Mouse (Mus musculus) hindbrain, embryonic 12.5 days (tissue): ENCODE measurements at regions not wholly inside any gene's neighbourhood (a gene's known extent, or its start where the extent isn't known, plus 50 kb on each side); places are given as distances from the start of the nearest gene placed in this dataset.

ENCODE experiments used
- ATAC-seq: fragments of 200-750 bp; cut with Nextera tagmentation; 2 replicates; pipeline ENCODE4 v1.8.0; 2017; ENCODE audit warnings: moderate TSS enrichment; ENCODE audit not compliant: low FRiP score
- H3K27ac ChIP-seq: fragments of 300-500 bp; sonication (generic); 2 replicates; pipeline ENCODE4 v1.5.1; 2016; ENCODE audit warnings: mild to moderate bottlenecking
- H3K27me3 ChIP-seq: fragments of 300-500 bp; sonication (generic); 2 replicates; pipeline ENCODE4 v1.6.1; 2016; ENCODE audit warnings: mild to moderate bottlenecking
- H3K36me3 ChIP-seq: fragments of 300-500 bp; sonication (generic); 2 replicates; pipeline ENCODE4 v1.6.1; 2016; ENCODE audit warnings: mild to moderate bottlenecking
- H3K4me1 ChIP-seq: fragments of 300-500 bp; sonication (generic); 2 replicates; pipeline ENCODE4 v1.6.1; 2016
- H3K4me2 ChIP-seq: fragments of 300-500 bp; sonication (generic); replicated peaks from 2 replicates; pipeline ENCODE4 v1.6.1; 2016; ENCODE audit warnings: mild to moderate bottlenecking
- H3K4me3 ChIP-seq: fragments of 300-500 bp; sonication (generic); 2 replicates; pipeline ENCODE4 v1.5.1; 2016; ENCODE audit warnings: mild to moderate bottlenecking
- H3K9ac ChIP-seq: fragments of 300-500 bp; sonication (generic); 2 replicates; pipeline ENCODE4 v1.6.1; 2016; ENCODE audit warnings: mild to moderate bottlenecking, moderate library complexity
- H3K9me3 ChIP-seq: fragments of 300-500 bp; sonication (generic); replicated peaks from 2 replicates; pipeline ENCODE4 v1.6.1; 2016; ENCODE audit warnings: mild to moderate bottlenecking
- WGBS: fragments of 180-500 bp; shearing (Covaris S2); methylation state at CpG from one replicate; pipeline ENCODE4 v1.1.7; 2016; 5-methylcytosine and 5-hydroxymethylcytosine counted together

- ATAC-seq = no peak
- Histone ChIP-seq H3K27ac (no peak overlapping the region), H3K9ac (no peak overlapping the region), H3K4me1 (no peaks in the 10 kb centered on the region), H3K4me3 (no peak overlapping the region), H3K9me3 (no peaks in the 10 kb centered on the region), H3K36me3 (no peaks in the 10 kb centered on the region), H3K4me2 (no peak overlapping the region), H3K27me3 (no peaks in the 10 kb centered on the region)
- WGBS = 71% methylated on average over 5 of the region's 5 CpGs
Measured at GRCm38 (mm10) chr3:23374341-23374740, 1297.9 kb downstream of the Tbl1xr1 start.

- WGBS = 79% methylated on average over 1 of the region's 1 CpGs
Measured at GRCm38 (mm10) chr3:23404877-23405276, 1328.4 kb downstream of the Tbl1xr1 start.

GRCm38 (mm10) chr3:23409431-23409830 is 1333.0 kb downstream of the Tbl1xr1 start:
- H3K4me1 ChIP-seq = no peaks in the 10 kb centered on the region
- H3K9me3 ChIP-seq = no peaks in the 10 kb centered on the region
- ATAC-seq = no peak
- no peak overlapping the region for H3K4me2 ChIP-seq
- no peak overlapping the region for H3K9ac ChIP-seq
- H3K36me3 ChIP-seq = no peaks in the 10 kb centered on the region
- H3K27me3 ChIP-seq = no peaks in the 10 kb centered on the region
- H3K4me3 ChIP-seq = no peak overlapping the region
- H3K27ac ChIP-seq = no peak overlapping the region

More at GRCm38 (mm10) chr3:23404877-23405276, 1328.4 kb downstream of the Tbl1xr1 start:
- Histone ChIP-seq H3K36me3 (no peaks in the 10 kb centered on the region), H3K4me3 (no peak overlapping the region), H3K9me3 (no peaks in the 10 kb centered on the region), H3K4me2 (no peak overlapping the region), H3K27me3 (no peaks in the 10 kb centered on the region), H3K4me1 (no peaks in the 10 kb centered on the region), H3K27ac (no peak overlapping the region), H3K9ac (no peak overlapping the region)
- no peak for ATAC-seq

- Histone ChIP-seq H3K4me2 (no peak overlapping the region), H3K27ac (no peak overlapping the region), H3K9me3 (no peaks in the 10 kb centered on the region), H3K36me3 (no peaks in the 10 kb centered on the region), H3K27me3 (no peaks in the 10 kb centered on the region), H3K4me3 (no peak overlapping the region), H3K9ac (no peak overlapping the region), H3K4me1 (no peaks in the 10 kb centered on the region)
- whole genome bisulfite sequencing = 82% methylated on average over 3 of the region's 3 CpGs
- ATAC-seq = no peak
Measured at GRCm38 (mm10) chr3:23426956-23427355, 1350.5 kb downstream of the Tbl1xr1 start.

GRCm38 (mm10) chr3:23435016-23435415 is 1358.6 kb downstream of the Tbl1xr1 start:
- H3K4me2 ChIP-seq = no peak overlapping the region
- ATAC-seq = no peak
- H3K27ac ChIP-seq = no peak overlapping the region
- H3K4me3 ChIP-seq = no peak overlapping the region
- no peak overlapping the region for H3K9ac ChIP-seq
- H3K9me3 ChIP-seq = no peaks in the 10 kb centered on the region
- H3K4me1 ChIP-seq = no peaks in the 10 kb centered on the region
- H3K36me3 ChIP-seq = no peaks in the 10 kb centered on the region
- H3K27me3 ChIP-seq = no peaks in the 10 kb centered on the region

- H3K9ac ChIP-seq = no peak overlapping the region
- no peaks in the 10 kb centered on the region for H3K4me1 ChIP-seq
- ATAC-seq = no peak
- no peaks in the 10 kb centered on the region for H3K27me3 ChIP-seq
- H3K4me3 ChIP-seq = no peak overlapping the region
- no peaks in the 10 kb centered on the region for H3K36me3 ChIP-seq
- no peak overlapping the region for H3K4me2 ChIP-seq
- no peaks in the 10 kb centered on the region for H3K9me3 ChIP-seq
- H3K27ac ChIP-seq = no peak overlapping the region
- WGBS = 49% methylated on average over 1 of the region's 1 CpGs
Measured at GRCm38 (mm10) chr3:23457720-23458119, 1381.3 kb downstream of the Tbl1xr1 start.

GRCm38 (mm10) chr3:23499889-23500288 is 1423.4 kb downstream of the Tbl1xr1 start:
- no peak for ATAC-seq

GRCm38 (mm10) chr3:23547546-23547945 is 1471.1 kb downstream of the Tbl1xr1 start:
- H3K9me3 ChIP-seq = no peaks in the 10 kb centered on the region
- WGBS = 86% methylated on average over 3 of the region's 3 CpGs
- no peak for ATAC-seq
- no peak overlapping the region for H3K9ac ChIP-seq
- H3K4me3 ChIP-seq = no peak overlapping the region
- no peak overlapping the region for H3K27ac ChIP-seq
- H3K27me3 ChIP-seq = no peaks in the 10 kb centered on the region
- H3K4me1 ChIP-seq = no peaks in the 10 kb centered on the region
- no peak overlapping the region for H3K4me2 ChIP-seq
- H3K36me3 ChIP-seq = no peaks in the 10 kb centered on the region

More at GRCm38 (mm10) chr3:23499889-23500288, 1423.4 kb downstream of the Tbl1xr1 start:
- Histone ChIP-seq H3K9ac (no peak overlapping the region), H3K27me3 (no peaks in the 10 kb centered on the region), H3K36me3 (no peaks in the 10 kb centered on the region), H3K27ac (no peak overlapping the region), H3K9me3 (no peaks in the 10 kb centered on the region), H3K4me1 (no peaks in the 10 kb centered on the region), H3K4me2 (no peak overlapping the region), H3K4me3 (no peak overlapping the region)
- WGBS = 71% methylated on average over 1 of the region's 1 CpGs

- Histone ChIP-seq H3K4me2 (no peak overlapping the region), H3K4me3 (no peak overlapping the region), H3K36me3 (no peaks in the 10 kb centered on the region), H3K27ac (no peak overlapping the region), H3K9me3 (0 out of 2 replicates have a peak, but pooled peaks cover 11% of the 10 kb centered on the region), H3K4me1 (no peaks in the 10 kb centered on the region), H3K27me3 (no peaks in the 10 kb centered on the region), H3K9ac (no peak overlapping the region)
- ATAC-seq = no peak
- WGBS = 84% methylated on average over 2 of the region's 2 CpGs
Measured at GRCm38 (mm10) chr3:23564340-23564739, 1487.9 kb downstream of the Tbl1xr1 start.

GRCm38 (mm10) chr3:23568806-23569205 is 1492.4 kb downstream of the Tbl1xr1 start:
- Histone ChIP-seq H3K9ac (no peak overlapping the region), H3K9me3 (peaks cover 14% of the 10 kb centered on the region), H3K4me2 (no peak overlapping the region), H3K36me3 (no peaks in the 10 kb centered on the region), H3K4me3 (no peak overlapping the region), H3K27ac (no peak overlapping the region), H3K27me3 (no peaks in the 10 kb centered on the region), H3K4me1 (no peaks in the 10 kb centered on the region)
- no peak for ATAC-seq
- 97% methylated on average over 12 of the region's 12 CpGs for WGBS

- Histone ChIP-seq H3K9me3 (no peaks in the 10 kb centered on the region), H3K9ac (no peak overlapping the region), H3K4me2 (no peak overlapping the region), H3K27ac (no peak overlapping the region), H3K36me3 (no peaks in the 10 kb centered on the region), H3K4me1 (no peaks in the 10 kb centered on the region), H3K27me3 (no peaks in the 10 kb centered on the region), H3K4me3 (no peak overlapping the region)
- ATAC-seq = no peak
- 91% methylated on average over 3 of the region's 3 CpGs for WGBS
Measured at GRCm38 (mm10) chr3:23592506-23593141, 1516.2 kb downstream of the Tbl1xr1 start.

GRCm38 (mm10) chr3:23601469-23601868 is 1525.0 kb downstream of the Tbl1xr1 start:
- Histone ChIP-seq H3K36me3 (no peaks in the 10 kb centered on the region), H3K9me3 (no peaks in the 10 kb centered on the region; the same call in 1 of the 2 replicates), H3K4me3 (no peak overlapping the region), H3K4me2 (no peak overlapping the region), H3K27me3 (no peaks in the 10 kb centered on the region), H3K9ac (no peak overlapping the region), H3K27ac (no peak overlapping the region), H3K4me1 (no peaks in the 10 kb centered on the region)
- WGBS = 88% methylated on average over 3 of the region's 3 CpGs
- ATAC-seq = no peak

GRCm38 (mm10) chr3:23610054-23610453 is 1533.6 kb downstream of the Tbl1xr1 start:
- H3K9me3 ChIP-seq = no peaks in the 10 kb centered on the region
- H3K27ac ChIP-seq = no peak overlapping the region
- H3K27me3 ChIP-seq = no peaks in the 10 kb centered on the region
- H3K4me1 ChIP-seq = no peaks in the 10 kb centered on the region
- ATAC-seq = no peak
- 79% methylated on average over 2 of the region's 2 CpGs for WGBS
- H3K36me3 ChIP-seq = no peaks in the 10 kb centered on the region
- no peak overlapping the region for H3K9ac ChIP-seq
- no peak overlapping the region for H3K4me2 ChIP-seq
- H3K4me3 ChIP-seq = no peak overlapping the region
